Comparison of ENCODE assay signal across 15 mouse cellular contexts in genomic region chr2:62613133-62613532, GRCm38 (mm10). TPM values are rescaled to one million over a fixed set of nuclear protein-coding genes. Genes with fewer than 3 reads are reported as not detected.
"Had no signal": no experiment of that assay in that cellular context is flagged by ENCODE, and none has a peak within 500 bp of the region (broad histone marks: within the 10 kb centered on the region; RNA-seq: fewer than 3 reads in every experiment).

No protein-coding gene starts in this region.

- DNase-seq: kidney, adult 2 months; kidney, postnatal 36 days; lung, adult 2 months; lung, postnatal 36 days; right cerebral cortex, postnatal 14 days; thymus, adult 2 months; thymus, postnatal 36 days had no signal

- H3K27ac ChIP-seq: kidney, embryonic 15.5 days; layer of hippocampus, adult 2 months; limb, embryonic 10.5 days; midbrain, embryonic 12.5 days; stomach, embryonic 15.5 days had no signal

- H3K4me2 ChIP-seq: kidney, embryonic 15.5 days; midbrain, embryonic 12.5 days; stomach, embryonic 15.5 days had no signal

- H3K9me3 ChIP-seq: kidney, embryonic 15.5 days; limb, embryonic 10.5 days; midbrain, embryonic 12.5 days; stomach, embryonic 15.5 days had no signal

- H3K36me3 ChIP-seq: kidney, embryonic 15.5 days; limb, embryonic 10.5 days; midbrain, embryonic 12.5 days; stomach, embryonic 15.5 days had no signal

- ATAC-seq: intestine, embryonic 16.5 days; lung, postnatal 0 days had no signal

- H3K4me1 ChIP-seq: kidney, embryonic 15.5 days; limb, embryonic 10.5 days; midbrain, embryonic 12.5 days; stomach, embryonic 15.5 days had no signal

- H3K4me3 ChIP-seq: kidney, embryonic 15.5 days; layer of hippocampus, adult 2 months; limb, embryonic 10.5 days; midbrain, embryonic 12.5 days; stomach, embryonic 15.5 days had no signal

- H3K9ac ChIP-seq: kidney, embryonic 15.5 days; midbrain, embryonic 12.5 days; stomach, embryonic 15.5 days had no signal

- H3K27me3 ChIP-seq: kidney, embryonic 15.5 days; midbrain, embryonic 12.5 days; stomach, embryonic 15.5 days had no signal

RNA-seq across cellular contexts. Expression of gene Fap, which starts 39.3 kb away (rescaled TPM):
- polyA plus RNA-seq: testis, adult 2 months had no signal
